Mouse (Mus musculus) naive thymus-derived CD4-positive, alpha-beta T cell, adult 2 months (primary cell): ENCODE measurements around the gene Macrod1.

Experiments
- DNase-seq: peaks from one replicate; pipeline ENCODE4 v3.0.0-alpha.2; 2011; ENCODE audit warnings: low read depth

The Macrod1 gene

DNA sequence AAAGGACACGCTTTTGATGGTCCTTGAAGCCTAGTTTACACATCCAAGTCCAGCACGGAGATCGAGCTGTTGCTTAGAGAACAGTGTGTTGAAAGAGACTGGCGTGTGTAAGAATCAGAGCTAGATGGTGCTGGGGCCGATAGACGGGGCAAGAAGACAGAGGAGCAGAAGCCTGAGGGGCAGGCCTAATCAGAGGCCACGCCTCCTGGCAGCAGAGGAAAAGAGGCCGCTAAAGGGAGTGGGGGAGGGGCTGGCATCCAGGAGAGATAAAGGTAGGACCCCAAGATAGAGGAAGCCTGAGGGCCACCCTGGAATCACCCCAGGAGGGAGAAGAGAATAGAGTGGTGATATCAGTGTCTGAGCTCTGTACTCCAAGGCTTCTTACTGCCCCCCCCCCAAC, 114.8 kb downstream of the Macrod1 start:
- no peak for DNase-seq

DNA sequence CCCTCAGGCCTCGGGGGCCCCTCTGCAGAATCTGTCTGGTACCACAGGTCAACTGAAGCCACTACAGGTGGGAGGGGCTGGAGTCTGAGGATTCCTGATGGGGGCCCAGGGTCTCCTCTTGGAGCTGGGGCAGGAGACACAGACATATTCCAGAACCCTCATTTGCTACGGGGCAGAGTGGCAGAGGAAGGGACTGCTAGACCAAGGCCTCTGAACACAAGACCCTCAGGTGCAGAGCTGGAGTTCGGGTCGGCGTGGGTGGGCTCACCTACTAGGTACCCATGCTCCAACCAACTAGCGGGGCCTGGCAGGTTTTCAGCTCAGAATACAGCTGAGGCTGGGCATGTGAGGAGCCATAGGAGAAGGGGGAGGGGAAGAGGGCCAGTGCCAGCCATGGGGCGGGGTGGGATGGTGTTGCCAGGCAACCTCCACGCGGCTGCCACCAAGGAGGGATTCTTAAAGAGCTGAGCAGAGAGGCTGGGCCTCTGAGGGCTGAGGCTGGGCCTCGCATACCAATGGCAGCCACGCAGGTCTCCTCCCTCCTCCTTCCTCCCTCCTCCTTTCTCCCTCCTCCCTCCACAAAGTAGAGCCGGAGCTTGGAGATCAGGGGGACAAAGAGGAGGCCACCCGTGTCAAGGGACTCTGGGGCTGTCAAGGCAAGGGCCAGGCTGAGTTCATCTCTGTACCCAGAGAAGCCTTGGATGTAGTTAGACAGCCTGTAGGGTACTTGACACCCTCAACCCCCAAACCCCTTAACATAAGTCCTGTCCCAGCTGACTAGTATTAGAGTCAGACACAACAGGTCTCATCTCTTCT, 115.6 kb downstream of the Macrod1 start:
- DNase-seq = no peak

DNA sequence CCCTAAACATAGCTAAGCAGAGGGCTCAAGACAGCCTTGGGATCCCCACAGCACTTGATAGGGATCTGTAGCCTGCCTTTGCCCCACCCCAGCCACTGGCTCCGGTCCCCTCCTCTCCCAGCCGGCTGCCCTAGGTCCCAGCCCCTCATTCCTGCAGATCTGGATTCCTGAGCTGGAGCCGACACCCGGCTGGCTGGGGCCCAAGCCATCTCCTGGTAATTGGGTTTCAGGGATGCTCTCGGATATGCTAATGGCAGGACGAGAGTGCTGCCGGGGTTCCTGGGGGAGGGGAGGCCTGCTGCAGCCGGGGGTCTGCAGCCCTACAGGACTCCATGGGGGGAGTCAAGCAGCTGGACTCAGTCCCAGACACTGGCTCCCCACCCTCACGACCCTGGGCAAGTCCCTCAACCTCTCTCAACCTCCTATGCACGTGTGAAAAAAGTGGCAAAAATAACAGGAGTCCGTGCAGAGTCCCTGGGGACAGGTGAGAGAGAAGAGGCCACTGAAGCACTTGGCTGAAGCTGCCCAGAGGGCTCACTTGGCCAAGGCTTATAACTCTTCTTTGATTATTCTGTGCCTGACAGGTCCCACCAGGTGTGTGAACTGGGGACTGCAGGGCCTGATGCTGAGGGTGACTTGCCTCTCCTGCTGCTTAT, 119.6 kb downstream of the Macrod1 start:
- DNase-seq = no peak

DNA sequence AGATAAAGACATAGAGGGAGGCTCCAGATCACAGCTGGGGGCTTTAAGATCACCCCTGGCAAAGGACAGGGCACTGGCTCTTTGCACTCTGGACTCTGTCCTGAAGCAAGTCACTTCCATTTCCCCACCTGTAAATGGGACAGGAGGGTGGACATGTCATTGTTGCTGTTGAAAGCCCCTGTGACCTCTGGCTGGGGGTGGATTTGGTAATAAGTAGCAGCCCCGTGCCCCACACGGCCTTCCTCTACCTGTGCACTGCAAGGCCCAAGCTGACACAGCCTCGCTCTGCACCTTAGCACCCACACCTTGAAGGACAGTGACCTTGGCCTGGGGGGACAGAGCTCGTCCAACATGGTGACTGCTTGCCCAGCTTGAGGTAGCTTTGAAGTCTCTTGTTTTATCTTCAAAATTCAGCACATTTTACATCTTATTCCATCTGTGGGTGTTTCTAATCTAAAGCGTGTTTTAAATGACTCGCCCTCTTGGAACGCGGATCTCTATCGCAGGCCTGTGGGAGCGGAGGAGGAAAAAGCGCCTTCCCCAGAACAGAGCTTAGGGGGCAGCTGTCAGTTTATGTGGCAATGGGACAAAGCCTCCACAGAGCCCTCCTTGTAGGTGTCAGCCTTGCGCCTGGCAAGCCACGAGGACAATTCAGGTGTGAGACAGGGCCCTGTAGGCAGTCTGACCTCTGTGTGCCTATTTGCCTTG, 121.3 kb downstream of the Macrod1 start:
- no peak for DNase-seq

DNA sequence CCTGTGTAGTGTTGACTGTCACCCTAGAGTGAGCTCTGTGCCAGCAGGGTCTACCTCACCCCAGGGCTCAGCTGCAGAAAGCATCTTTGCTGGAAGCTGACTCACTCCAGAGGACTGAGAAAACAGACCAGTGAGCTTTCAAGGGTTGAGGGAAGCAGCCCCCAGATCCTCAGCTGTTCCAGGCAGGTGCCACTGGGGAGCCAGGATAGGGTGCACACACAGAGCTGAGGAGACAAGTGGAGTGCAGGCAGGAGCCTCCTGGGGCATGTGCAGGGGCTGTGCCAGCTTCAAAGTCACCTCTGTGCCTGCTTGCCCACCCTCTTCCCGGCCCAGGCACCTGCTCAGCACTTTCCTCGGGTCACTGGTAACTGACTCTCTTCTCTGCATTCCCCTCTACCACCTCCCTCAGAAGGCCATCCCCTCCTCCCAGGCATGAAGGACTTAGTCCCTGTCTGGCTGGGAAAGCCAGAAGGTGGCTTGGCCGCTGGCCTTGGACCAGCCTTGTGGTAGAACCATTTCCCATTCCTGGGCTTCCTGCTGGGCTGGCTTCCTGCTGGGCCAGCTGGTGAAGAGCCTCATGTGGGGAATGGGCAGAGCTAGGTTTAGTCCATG, 122.3 kb downstream of the Macrod1 start:
- no peak for DNase-seq

DNA sequence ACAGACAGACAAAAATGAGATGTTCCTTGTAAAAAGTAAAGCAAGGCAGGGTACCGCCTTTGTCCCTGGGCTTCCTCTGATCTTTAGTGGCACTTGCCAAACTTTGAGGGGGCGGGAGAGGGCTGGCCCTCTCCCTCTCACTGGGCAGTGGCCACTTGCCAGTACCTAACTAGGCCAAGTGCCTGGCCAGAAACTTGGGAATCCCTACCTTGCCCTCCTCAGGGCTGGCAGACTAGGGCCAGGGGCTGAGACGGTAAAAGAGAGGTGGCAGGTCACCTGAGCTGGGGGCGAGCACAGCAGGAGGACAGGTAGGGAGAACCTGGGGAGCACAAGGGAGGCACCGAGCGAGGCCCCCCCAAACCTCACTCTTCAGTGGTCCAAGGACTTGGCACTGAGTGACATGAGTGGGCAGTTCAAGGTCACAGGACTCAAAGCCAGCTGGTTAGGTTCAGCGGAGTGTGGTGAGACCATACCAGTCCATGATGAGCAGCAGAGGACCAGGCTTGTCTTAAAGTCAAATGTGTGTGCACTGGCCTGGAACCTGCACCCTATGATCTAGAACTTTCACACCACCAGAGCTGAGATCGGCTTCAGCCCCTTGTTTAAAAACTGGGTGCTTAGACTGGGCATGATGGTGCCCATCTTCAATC, 124.3 kb downstream of the Macrod1 start:
- DNase-seq = no peak

DNA sequence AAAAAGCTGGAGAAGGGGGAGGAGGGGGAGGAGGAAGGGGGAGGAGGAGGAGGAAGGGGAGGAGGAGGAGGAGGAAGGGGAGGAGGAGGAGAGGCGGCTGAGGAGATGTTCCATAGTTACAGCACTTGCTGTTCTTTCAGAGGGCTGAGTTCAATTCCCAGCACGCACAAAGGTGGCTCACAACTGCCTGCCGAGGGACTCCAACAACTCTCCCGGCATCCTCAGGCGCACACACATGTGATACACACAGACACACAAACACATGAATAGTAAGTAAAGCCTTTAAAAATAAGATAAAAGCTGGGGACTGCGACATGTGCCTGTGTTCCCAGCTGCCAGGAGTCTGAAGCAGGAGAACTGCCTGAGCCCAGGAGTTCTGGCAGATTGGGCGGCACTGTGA, 124.9 kb downstream of the Macrod1 start:
- DNase-seq = no peak

DNA sequence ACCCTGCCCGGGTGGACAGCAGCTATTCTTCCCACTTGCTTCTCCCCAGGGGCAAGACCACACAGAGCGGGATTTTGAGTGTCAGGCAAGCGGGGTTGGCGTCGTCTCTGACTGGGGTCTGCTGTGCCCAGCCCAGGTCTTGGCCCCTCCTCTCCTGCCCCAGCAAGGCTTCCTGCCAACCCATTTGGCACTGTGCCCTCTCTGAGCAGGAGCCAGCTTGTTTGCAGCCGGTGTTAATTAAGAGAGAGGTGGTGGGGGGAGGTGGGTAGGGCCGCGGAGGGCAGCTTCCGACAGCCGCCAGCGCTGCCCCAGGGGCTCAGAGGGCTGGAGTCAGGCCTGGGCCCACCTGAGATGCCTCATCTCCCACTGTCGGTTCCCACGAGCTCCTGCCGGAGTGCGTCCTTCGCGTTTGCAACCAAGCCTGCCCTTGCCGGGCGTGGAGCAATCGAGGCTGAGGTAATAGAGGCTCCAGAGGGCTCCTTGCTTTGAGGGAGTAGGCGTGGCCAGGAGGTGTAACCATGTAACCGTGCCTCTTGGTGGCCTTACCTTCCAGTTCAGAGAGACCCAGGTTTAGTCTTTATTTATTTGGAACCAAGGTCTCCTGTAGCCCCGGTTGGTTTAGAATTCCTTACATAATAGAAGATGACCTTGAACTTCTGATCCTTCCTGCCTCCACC, 125.8 kb downstream of the Macrod1 start:
- peak; percentile 35 for DNase-seq

DNA sequence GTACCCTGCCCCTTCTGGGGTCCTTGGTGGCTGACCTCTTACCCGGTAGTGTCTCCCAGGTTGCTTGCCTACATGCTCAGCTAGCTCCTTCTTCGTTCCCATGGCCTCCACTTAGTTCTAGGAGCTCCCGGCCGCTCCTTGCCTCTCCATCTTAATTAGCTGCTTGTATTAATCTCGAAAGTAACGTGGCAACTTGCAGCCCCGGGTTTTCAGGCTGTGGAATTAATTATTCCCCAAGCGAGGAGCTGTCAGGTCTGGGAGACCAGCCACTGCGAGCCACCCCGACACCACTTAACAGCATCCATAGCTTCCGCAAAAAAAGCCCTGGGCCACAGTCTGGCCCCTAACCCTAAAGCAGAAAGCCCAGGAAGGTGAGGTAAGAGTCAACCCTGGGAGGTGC, 126.8 kb downstream of the Macrod1 start:
- DNase-seq = no peak

DNA sequence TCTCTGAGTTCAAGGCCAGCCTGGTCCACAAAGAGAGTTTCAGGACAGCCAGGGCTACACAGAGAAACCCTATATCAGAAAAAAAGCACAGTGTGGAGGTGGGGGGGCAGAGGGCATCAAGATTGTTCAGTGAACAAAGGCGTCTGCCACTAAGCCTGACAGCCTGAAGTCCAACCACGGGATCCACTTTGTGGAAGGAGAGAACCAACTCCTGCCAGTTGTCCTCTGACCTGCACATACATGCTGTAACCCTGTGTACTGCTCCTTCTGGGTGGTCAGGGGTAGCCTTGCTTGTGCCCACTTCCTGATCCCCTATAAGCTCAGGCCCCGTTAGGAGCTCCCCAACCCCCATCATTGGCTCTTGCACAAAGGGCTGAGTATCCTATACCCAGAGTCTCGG, 128.4 kb downstream of the Macrod1 start:
- DNase-seq = no peak

DNA sequence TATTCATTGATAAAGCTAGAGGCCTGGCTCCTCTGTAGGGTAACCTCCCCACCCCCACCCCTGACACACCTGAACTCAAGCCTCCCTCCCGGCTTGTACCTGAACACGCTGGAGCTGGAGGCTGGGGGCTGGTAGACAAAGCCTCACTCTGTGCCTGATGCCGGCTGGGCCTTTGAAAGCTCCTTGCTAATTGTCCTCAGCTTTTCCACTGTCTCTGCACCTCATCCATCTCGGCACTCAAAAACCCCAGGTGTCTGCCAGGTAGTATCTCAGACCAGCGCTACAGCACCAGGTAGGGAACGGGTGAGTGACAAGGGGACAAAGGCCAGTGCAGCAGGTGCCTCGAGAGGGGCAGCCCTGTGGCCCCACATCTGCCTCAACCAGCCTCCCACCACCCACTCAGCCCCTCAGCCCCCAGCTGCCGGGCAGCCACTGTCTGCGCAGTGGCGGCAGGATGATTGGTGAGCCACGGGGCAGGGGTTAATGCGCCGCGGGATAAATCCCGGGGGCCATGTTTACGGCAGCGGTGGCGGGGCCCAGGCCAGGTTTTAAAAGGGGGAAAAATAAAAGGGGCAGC, 129.2 kb downstream of the Macrod1 start:
- DNase-seq = no peak

DNA sequence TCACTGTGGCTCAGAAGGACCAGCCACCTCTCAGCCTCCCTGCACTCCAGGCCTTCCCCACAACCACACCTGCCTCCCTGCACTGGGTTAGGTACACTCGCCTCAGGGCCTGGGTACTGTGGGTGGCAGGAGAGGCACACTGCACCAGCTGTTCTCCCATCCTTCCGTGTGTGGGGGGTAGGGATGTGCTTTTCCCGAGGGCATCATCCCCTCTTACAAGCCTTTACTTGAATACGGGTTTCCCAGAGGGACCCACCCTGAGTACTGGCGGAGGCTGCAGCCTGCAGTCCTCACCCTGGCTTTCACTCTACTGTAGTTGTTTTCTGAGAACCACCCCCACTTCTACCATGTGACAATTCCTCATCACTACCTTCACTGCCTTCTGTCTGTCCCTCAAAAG, 130.5 kb downstream of the Macrod1 start:
- no peak for DNase-seq

DNA sequence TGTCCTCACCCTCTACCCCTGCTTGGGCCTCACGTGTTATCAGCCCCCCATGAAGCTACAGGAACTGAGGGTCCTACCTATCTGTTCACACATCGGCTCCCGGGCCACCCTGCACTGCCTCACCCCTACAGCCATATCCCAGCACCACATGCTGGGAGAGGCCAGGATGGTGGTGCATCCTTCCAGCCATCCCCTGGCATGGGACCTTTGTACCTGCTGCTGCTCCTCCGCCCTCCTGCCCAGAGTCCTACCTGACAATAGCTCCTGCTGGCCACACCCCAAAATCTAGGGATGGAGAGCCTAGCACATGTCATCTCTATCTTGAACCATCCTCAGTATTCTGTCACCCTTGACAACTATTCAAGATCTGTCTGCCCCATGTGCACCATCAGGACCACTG, 132.4 kb downstream of the Macrod1 start:
- DNase-seq = no peak

DNA sequence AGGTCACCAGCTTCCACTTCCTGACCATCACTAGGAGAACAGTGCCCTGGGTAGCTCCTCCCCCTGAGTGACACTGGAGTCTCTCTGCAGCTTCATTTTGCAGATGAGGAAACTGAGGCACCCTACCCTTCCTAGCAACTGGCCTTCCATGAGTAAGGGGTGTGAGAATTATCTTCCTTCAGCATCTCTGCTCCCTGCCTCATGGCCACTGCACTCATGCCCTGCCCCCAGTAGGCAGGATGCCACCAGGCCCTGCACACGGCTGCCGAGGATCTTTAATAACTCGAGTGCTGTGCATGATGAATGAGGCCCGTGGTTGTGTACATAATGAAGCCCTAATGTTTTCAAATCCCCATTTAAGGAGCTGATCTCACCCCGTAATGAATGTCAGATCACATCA, 134.4 kb downstream of the Macrod1 start:
- no peak for DNase-seq

DNA sequence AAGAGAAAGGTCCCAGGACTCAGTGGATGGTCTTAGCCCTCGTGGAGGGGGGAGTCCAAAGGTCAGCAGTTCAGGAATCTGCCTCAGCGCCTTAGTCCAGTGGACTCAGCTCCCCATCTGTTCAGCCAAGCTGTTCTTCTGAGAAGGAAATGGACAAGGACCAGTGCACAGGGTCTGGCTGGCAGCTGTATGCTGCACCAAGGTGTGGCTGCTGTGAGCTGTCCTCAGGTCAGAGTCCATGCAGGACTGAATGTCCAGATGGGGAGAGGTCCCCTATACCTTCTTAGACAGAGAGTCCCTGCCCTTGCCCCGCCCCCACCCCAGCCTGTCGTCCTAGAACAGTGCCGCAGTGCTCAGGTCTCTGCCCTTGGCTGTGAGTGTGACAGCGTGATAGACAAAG, 135.0 kb downstream of the Macrod1 start:
- no peak for DNase-seq

DNA sequence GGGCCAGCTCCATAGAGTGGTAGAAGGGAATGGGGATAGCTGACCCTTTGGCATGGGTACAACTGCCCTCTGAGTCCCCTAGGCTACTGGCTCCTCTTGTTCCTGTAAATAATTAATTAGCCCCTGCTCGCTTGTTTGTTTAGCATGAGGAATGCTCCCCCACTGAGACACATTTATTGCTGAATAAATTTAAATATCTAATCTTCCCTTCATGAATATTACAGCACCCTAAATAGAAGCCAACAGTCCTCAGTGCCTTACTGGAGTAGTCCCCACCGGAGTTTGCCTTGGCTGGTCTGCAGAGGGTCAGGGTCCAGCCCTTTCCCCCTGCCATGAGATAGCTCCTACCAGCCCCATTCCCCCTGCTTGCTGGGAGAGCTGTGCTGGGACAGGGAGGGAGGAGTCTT, 136.0 kb downstream of the Macrod1 start:
- DNase-seq = no peak

DNA sequence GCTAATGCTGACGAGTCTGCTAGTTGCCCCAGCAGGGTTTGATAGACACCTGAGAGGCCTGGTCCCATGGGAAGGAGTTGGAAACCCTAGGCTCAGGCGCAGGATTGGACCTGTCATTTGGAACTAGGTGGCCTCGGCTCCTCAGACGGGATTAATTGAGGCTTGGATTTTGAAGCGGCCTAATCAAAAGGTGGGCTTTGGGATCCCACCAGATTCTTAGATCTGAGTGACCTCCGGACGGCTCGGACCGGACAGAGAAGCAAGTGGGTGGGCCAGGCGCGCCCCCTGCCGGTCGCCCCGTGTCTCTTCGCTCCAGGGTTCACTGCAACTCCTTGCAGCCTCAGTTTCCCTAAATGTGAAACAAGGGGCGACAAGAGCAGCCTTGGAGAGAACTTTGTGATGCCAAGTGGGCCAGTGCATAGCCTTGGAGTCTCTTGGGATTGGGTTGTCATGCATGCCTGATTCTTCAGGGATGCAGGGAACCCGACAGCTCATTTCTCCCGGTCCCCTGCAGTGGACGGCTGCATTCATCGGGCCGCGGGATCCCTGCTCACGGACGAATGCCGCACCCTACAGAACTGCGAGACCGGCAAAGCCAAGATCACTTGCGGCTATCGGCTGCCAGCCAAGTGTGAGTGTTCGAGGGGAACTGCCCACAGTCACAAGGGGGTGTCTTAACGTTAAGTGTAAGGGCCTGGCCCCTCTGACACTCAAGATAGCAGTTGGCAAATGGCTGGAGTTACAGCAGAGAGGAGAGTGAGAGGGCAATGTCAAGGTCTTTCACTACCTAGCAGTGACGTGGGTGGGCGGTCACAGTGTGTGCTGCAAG, 139.5 kb downstream of the Macrod1 start:
- peak; percentile 53 for DNase-seq

DNA sequence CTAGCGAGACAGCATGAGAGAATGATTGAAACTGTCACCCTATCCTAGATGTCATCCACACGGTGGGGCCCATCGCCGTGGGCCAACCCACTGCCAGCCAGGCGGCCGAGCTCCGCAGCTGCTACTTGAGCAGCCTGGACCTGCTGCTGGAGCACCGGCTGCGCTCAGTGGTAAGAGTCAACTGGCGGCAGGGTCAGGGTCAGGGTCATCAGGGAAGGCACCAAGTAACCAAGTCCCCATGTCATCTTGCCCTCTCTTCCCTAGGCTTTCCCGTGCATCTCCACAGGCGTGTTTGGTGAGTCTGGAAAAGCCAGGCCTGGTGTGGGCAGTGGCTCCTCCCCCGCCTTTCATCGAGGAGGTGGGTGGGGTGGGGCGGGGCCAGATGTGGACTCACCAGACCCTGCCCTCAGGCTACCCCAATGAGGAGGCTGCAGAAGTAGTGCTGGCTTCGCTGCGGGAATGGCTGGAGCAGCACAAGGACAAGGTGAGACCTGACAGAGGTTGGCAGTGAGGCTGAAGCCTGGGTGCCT, 140.2 kb downstream of the Macrod1 start:
- no peak for DNase-seq

DNA sequence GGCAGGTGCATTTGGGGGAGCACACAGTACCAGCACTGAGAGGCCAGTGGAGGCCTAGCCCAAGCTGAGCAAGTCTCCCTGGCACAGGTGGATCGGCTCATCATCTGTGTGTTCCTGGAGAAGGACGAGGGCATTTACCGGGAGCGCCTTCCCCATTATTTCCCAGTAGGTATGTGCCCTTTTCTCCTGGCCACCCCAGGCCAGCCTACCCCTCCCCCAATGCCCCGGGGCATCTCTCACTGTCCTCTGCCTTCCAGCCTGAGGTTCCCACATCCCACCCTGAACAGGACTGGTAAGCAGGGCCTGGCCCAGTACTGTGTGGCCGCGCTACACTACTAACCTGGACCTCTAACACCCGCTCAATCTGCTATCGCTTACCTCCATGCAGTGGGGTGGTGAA, 140.8 kb downstream of the Macrod1 start:
- DNase-seq = no peak

DNA sequence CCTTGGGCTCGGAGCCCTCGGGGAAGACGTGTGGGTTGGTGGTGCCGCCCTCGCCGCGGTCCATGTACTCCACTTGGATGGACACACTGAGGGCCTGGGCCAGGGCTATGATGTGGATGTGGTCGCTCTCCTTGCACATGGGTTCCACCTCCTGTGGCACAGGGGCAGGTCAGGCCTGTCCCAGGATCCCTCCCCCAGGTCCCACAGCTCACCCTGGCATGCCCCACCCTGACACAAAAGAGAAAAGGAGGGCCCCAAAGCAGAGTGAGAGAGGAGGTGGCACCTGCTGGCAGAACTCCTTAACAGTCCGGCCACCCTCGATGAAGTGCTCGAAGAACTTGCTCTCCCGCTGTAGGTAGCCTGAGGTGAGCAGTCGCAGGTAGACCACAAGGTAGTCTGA, 142.5 kb downstream of the Macrod1 start:
- no peak for DNase-seq
